Mouse (Mus musculus) left cerebral cortex, adult 9 months (tissue): ENCODE measurements at regions not wholly inside any gene's neighbourhood (a gene's known extent, or its start where the extent isn't known, plus 50 kb on each side); places are given as distances from the start of the nearest gene placed in this dataset.
A peak's percentile ranks its signal among the peaks of the same experiment; 100 is the strongest.

Experiments used
- DNase-seq, 2 experiments: peaks; one replicate each; pipeline ENCODE4 v3.0.0; 2022; ENCODE audit warnings: low spot score in 2 of 2

- DNase-seq = no peak
Observed at GRCm38 (mm10) chr8:78013101-78013500, 200.0 kb upstream of the Ttc29 start.

- no peak for DNase-seq
Observed at GRCm38 (mm10) chr8:78018430-78019180, 194.5 kb upstream of the Ttc29 start.

GRCm38 (mm10) chr8:78021473-78021872 is 191.6 kb upstream of the Ttc29 start:
- DNase-seq = no peak

GRCm38 (mm10) chr8:78022986-78023385 is 190.1 kb upstream of the Ttc29 start:
- DNase-seq = no peak

- DNase-seq = no peak
Observed at GRCm38 (mm10) chr8:78023467-78023866, 189.6 kb upstream of the Ttc29 start.

GRCm38 (mm10) chr8:78023936-78024335 is 189.2 kb upstream of the Ttc29 start:
- DNase-seq = no peak

- DNase-seq = no peak
Observed at GRCm38 (mm10) chr8:78024964-78025363, 188.1 kb upstream of the Ttc29 start.

- no peak for DNase-seq
Observed at GRCm38 (mm10) chr8:78027371-78027770, 185.7 kb upstream of the Ttc29 start.

GRCm38 (mm10) chr8:78028928-78029327 is 184.2 kb upstream of the Ttc29 start:
- no peak for DNase-seq

- DNase-seq = no peak
Observed at GRCm38 (mm10) chr8:78031811-78032210, 181.3 kb upstream of the Ttc29 start.

GRCm38 (mm10) chr8:78034687-78035086 is 178.4 kb upstream of the Ttc29 start:
- no peak for DNase-seq

- DNase-seq = peak; percentile 5 to 37
Observed at GRCm38 (mm10) chr8:78037218-78037617, 175.9 kb upstream of the Ttc29 start.

- DNase-seq = no peak
Observed at GRCm38 (mm10) chr8:78046691-78047090, 166.4 kb upstream of the Ttc29 start.

- no peak for DNase-seq
Observed at GRCm38 (mm10) chr8:78050768-78051167, 162.3 kb upstream of the Ttc29 start.

- no peak for DNase-seq
Observed at GRCm38 (mm10) chr8:78054435-78054834, 158.7 kb upstream of the Ttc29 start.

- no peak for DNase-seq
Observed at GRCm38 (mm10) chr8:78054920-78055319, 158.2 kb upstream of the Ttc29 start.

GRCm38 (mm10) chr8:78055531-78055930 is 157.6 kb upstream of the Ttc29 start:
- no peak for DNase-seq

GRCm38 (mm10) chr8:78057357-78057756 is 155.7 kb upstream of the Ttc29 start:
- DNase-seq = no peak

GRCm38 (mm10) chr8:78061827-78062719 is 151.0 kb upstream of the Ttc29 start:
- DNase-seq = no peak

- DNase-seq = peak; percentile 11 to 49
Observed at GRCm38 (mm10) chr8:78063529-78063928, 149.6 kb upstream of the Ttc29 start.

- DNase-seq = no peak
Observed at GRCm38 (mm10) chr8:78064161-78064560, 148.9 kb upstream of the Ttc29 start.

- no peak for DNase-seq
Observed at GRCm38 (mm10) chr8:78065890-78066493, 147.1 kb upstream of the Ttc29 start.
